Mouse (Mus musculus) brown adipose tissue, adult 24 weeks (tissue): ENCODE data around the gene Dnajc4. TPM values are rescaled to one million over a fixed set of nuclear protein-coding genes. Genes with fewer than 3 reads are reported as not detected.

Experiments used
- H3K27ac ChIP-seq: fragments of 200-500 bp; replicated peaks from 2 replicates; pipeline ENCODE4 v1.5.1; 2012; ENCODE audit warnings: low read depth, mild to moderate bottlenecking, low read length
- H3K4me1 ChIP-seq: fragments of 200-500 bp; 2 replicates; pipeline ENCODE4 v1.6.1; 2012; ENCODE audit warnings: low read length, mixed read lengths; ENCODE audit not compliant: control insufficient read depth, insufficient read depth, insufficient read length
- H3K4me3 ChIP-seq: fragments of 200-500 bp; 2 replicates; pipeline ENCODE4 v1.5.1; 2012; ENCODE audit warnings: low read depth, mild to moderate bottlenecking, low read length, moderate library complexity; ENCODE audit not compliant: insufficient read depth
- polyA plus RNA-seq: library from polyadenylated mRNA; stranded (reverse); fragments of >200 nt; gene quantifications from 2 replicates; pipeline ENCODE4 v1.2.4, GENCODE M21; 2012; ENCODE audit not compliant: missing spikeins, insufficient read depth, insufficient read length

The Dnajc4 gene
- polyA plus RNA-seq, 1 experiment = 70.0 TPM

DNA sequence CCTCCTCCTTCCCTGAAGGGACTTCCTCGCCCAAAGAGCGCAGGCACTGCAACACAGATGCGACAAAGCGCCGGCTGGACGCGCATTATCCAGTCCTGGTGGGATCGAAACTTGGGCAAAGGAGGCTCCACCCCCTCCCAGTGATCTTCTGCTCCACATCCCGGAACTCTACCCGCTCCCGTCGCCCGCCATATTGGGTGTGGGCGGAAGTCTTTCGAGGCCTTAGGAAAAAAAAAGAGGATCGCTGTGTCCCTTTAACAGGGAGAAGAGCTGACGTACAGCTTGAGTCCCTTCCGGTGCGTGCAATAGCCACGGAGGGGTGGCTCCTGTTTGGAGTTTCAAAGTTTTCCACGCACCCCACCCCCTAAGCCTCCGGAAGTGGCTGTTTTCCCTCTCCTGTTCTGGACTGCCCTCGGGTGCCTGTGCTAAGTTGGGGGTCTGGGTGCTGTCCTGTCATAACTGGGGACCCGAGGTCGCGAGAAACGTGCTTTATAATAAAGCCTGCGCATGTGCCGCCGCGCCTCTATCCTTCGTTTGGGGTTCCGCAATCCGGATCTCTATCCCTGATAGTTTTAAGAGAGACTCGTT is 40.9 kb downstream of the Dnajc4 start:
- peak overlapping the region; percentile 75 for H3K4me3 ChIP-seq
- peaks cover 10% of the 10 kb centered on the region for H3K4me1 ChIP-seq
- H3K27ac ChIP-seq = peak overlapping the region; percentile 94

DNA sequence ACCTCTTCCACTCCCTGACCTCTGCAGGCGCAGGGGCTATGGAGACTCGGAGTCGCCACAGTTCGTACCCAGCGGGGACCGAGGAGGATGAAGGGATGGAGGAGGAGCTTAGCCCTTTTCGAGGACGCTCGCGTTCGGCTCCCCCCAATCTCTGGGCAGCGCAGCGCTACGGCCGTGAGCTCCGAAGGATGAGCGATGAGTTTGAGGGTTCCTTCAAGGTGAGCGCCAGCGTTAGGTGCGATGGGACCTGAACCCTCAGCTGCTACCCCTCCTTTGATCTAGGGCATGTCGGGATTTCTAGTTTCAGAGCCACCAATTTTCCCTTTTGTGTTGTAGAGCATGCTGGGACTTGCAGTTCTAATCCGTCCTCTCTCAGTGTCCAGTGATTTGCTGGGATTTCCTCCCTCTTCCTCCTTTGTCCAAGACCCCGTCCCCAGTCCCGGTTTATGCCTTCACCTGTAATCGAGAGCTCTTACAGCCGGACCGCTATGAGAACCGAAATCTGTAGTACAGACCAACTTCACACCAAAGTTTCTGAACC is 41.7 kb downstream of the Dnajc4 start:
- Histone ChIP-seq H3K4me3 (peak overlapping the region; percentile 75), H3K4me1 (peaks cover 10% of the 10 kb centered on the region), H3K27ac (peak overlapping the region; percentile 84)

DNA sequence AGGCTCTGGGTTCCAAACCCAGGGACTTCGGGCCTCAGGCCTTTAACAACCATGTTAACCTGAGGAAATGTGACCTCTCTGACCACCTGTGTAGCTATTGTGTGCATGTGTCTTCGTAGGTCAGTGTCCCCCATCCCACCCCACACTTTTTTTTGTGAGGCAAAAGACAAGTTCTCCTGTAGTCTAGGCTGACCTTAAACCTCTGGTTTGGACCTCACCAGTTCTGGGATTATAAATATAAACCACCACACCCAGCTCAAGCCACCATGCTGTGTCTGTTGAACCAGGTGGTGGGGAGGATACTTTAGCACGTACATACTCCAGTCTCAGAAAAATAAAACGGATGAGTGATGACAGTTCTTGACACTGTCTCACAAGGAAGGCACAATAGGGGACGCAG is 42.4 kb downstream of the Dnajc4 start:
- H3K27ac ChIP-seq = no peak overlapping the region
- H3K4me3 ChIP-seq = peak overlapping the region; percentile 75; the same call in 1 of the 2 replicates
- H3K4me1 ChIP-seq = peaks cover 10% of the 10 kb centered on the region

DNA sequence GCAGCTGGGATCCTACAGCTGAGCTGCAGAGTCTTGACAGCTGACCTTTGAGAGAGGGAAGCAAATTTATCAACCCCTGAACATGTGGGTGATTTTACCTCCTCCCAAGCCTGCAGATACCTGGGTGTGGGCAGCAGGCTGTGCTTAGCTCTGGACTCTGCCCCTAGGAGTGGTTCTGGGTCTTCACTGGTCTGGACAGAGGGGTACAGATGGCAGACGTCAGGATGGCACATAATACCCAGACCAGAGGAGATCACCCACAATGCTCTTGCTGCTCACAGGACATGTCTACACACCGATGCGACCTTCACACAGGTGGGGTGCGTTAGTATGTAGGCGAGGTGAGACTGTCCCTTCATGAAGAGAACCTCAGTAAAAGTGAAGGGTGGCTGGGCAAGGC is 42.8 kb downstream of the Dnajc4 start:
- Histone ChIP-seq H3K4me3 (no peak overlapping the region), H3K4me1 (peaks cover 10% of the 10 kb centered on the region), H3K27ac (no peak overlapping the region)

DNA sequence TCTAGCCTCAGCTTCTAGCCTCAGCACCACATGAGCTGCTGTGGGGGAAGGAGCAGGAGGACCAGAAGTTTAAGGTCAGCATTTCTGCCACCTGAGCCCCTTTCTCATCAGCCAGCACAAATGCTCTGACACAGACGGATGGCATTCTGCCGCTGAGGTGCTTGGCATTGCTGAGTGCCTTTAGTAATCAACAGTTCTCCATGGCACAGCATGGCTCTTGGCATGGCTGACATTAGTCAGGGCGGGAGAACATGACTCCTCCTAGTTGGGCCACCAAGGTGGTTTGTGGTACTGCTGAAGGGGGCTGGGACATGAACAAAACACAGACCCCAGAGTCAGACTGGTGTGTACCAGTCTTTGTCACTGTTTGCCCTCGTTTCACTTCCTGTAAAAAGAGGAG is 44.2 kb downstream of the Dnajc4 start:
- H3K27ac ChIP-seq = no peak overlapping the region
- H3K4me3 ChIP-seq = no peak overlapping the region
- H3K4me1 ChIP-seq = peaks cover 8% of the 10 kb centered on the region

DNA sequence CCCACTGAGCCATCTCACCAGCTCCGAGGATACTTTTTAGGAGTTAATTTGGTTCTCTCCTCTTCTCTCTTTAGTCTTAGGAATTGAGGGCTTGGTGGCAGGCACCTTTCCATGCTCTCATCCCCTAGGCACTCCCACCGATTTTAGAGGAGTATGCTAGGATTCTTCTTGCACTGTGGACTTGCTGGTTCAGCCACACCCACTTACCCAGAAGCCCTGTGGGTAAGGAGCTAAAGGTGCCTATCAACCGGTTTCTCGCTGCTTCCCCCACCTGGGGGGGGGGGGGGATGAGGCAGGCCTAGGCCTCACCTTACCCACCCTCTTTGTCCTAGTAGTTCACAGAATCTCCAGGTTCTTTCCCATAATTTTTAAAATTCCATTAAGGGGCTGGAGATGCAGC is 44.6 kb downstream of the Dnajc4 start:
- Histone ChIP-seq H3K4me3 (no peak overlapping the region), H3K4me1 (peaks cover 4% of the 10 kb centered on the region), H3K27ac (no peak overlapping the region)

DNA sequence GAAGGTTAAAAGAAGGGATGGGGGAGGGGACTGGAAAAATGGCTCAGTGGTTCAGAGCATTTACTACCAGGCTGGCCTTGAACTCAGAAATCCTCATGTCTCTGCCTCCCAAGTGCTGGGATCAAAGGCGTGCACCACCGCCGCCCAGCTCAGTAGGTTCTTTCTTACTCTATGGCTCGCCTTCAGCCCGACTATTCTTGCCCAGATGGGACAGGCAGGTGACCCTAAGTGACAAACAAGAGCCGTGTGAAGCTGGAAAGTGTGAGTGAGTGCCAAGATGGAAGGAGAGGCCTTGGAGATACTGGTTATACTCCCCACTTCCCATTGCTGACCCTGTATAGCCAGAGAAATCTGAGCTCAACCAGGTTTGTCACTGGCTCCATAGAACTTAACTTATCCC is 48.7 kb downstream of the Dnajc4 start:
- H3K4me1 ChIP-seq = peaks cover 5% of the 10 kb centered on the region; the same call in 1 of the 2 replicates
- H3K4me3 ChIP-seq = no peak overlapping the region

DNA sequence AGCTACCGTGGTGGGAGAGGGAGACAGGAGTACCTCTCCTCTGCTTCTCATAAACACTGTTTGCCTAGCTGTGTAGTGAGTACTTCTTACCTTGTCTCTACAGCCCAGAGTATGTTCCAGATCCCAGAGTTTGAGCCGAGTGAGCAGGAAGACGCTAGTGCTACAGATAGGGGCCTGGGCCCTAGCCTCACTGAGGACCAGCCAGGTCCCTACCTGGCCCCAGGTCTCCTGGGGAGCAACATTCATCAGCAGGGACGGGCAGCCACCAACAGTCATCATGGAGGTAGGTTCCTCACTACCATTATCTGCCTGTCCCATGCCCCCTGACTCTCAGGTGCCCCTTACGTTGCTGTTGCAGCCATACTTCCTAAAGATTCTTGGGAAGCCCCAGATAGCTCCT is 49.6 kb downstream of the Dnajc4 start:
- H3K4me3 ChIP-seq = peak overlapping the region; percentile 70
- H3K4me1 ChIP-seq = peaks cover 5% of the 10 kb centered on the region; the same call in 1 of the 2 replicates
- H3K27ac ChIP-seq = peak overlapping the region; percentile 79

More for the DNA sequence above, 48.7 kb downstream of the Dnajc4 start:
- H3K27ac ChIP-seq = no peak overlapping the region

DNA sequence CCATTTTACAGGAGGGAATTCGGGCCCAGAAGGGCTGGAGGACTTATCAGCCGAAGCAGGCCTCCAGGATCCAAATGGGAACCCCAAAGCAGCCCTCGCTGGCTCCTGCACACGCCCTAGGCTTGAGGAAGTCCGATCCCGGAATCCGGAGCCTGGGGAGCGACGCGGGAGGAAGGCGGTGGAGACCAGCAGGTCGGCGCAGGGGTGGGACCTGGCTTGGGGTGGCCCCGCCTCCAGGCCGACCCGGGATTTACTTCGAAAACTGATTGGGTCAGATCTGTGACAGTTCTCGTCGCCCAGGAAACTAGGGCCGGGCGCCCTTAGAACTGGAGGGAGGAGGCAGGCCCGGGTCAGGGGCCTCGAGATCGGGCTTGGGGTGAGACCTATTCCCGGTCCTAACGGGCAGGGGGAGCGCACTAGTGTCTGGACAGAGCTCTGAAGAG is 50.1 kb downstream of the Dnajc4 start, which contains the start of gene Gpr137:
Gene Gpr137 (minus strand): TSS at position 232 of the 443 bp plus-strand sequence.
- H3K4me1 ChIP-seq = peaks cover 5% of the 10 kb centered on the region; the same call in 1 of the 2 replicates
- peak within 1 kb of the TSS; percentile 84 for H3K27ac ChIP-seq
- H3K4me3 ChIP-seq = peak within 1 kb of the TSS; percentile 82

DNA sequence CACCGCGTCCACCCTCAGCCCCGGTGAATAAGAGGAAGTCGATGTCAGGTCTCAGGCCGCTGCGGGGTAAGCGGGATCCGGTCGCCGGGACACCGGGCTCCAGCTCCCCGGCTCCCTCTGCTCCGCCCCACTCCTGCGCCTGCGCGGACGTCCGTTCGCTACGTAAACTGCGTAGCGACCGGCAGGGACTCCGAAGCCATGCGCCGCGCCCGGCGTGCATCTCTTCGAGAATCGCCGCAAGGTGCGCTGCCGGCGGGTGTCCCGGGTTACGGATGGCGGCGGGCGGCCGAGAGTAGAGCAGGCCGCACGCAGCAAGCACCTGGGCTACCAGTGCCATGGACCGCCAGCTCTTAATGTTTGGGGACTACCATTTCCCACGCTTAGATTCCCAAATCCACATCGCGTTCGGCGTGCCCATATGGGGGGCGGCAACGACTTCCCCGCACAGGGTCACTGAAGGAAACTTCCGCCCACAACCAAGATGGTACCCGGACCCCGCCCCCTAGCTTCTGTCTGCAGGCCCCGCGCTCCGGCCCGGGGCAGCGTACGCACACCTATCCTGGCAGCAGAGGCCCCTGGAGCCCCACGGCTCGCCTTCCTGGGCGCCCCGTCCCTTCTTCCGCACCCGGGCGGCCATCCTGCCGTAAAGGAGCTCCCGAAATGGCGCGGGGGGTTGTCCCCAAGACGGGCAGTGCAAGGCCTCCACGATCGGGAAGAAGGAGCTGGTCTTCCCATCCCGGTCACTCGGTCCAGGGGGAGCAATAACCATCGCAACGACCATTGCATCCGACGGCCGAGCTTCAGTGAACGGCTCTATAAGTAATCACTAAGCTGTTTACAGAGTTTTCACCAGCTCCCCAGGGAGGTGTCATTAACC is 50.8 kb downstream of the Dnajc4 start, which contains the start of gene Bad:
Gene Bad (plus strand): TSS at position 490 of the 877 bp plus-strand sequence.
- Histone ChIP-seq H3K4me1 (peaks cover 5% of the 10 kb centered on the region; the same call in 1 of the 2 replicates), H3K27ac (peak within 1 kb of the TSS; percentile 84), H3K4me3 (peak within 1 kb of the TSS; percentile 82)

DNA sequence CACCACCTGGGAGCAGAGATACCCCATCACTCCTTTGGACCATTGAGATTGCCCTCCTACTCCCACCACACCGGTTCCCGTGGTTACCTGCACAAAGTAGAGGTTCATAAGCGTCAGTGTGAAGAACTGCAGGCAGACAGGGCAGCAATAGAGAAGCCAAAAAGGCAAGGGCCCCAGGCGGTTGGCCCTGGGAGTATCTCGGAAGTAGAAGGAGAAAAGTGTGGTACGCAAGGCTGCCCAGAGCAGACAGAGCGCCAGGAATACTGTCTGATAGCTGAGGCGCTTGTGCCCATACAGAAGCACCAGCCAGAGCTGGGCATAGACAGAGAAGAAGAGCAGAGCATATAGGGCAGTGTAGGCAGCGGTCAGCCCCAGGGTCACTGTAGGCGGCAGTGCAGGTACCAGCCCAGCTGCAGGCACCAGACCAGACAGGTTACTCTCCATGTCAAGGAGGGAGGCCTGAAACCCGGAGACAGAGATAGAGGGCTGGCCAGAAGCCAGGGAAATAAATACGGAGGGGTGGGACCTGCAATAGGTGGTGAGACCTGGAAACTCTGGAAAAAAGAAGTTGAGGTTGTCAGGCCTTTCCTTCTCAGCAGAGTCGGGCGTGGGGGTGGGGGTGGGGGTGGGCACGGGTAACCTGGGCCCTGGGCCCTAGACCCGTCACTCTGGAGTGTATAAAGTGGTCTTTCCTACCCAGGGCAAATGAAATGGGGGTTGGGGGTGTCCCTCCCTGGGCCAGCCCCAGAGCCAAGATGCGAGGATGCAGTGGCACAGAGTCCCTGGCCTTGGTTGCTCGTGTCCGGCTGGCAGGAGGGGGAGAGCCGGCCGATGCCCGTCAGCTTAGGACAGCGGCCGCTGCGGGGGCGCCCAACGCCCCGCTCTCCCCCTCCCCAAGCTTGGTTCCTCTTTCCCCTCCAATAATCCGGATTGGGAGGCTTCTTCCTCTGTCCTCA is 51.7 kb downstream of the Dnajc4 start:
- Histone ChIP-seq H3K27ac (peak overlapping the region; percentile 72), H3K4me3 (peak overlapping the region; percentile 82), H3K4me1 (peaks cover 5% of the 10 kb centered on the region; the same call in 1 of the 2 replicates)

DNA sequence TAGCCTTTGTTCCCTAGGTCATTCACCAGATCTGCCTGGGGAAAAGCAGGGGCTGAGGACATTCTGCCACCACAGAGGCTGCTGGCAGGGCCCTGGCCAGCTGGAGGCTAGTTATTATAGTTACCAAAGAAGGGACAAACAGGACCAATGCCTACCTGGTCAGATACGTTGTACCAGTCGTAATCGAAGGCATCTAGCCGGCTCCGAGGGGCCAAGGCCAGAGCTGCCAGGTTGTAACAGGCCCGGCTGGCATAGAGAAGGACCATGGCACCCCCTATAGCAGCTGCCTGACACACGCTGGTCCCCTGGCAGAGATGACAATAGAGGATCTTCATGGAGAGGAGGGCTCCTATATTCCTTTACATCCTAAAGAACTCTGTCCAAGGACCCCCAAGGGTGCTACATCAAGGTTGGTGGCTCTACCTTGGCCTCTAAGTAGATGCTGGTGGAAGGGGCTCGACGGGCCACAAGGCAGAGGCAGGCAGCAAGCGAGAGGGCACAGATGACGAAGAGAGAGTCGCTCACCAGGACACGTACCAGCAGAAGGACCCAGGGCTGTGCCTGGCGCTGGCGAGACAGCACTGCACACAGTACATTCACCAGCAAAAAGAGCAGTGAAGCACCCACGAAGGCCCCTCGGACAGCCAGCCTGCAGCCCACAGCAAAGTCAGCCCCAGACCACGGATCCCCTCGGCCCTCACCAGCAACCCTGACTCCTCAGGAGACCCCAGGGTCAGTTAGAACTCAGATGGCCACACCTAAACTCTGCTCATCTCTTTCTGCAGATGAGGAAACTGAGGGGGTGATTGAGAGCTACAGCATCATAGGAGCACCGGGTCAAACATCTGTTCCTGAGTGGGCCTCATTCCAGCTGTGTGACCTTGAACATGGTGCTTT is 53.0 kb downstream of the Dnajc4 start:
- no peak overlapping the region for H3K4me3 ChIP-seq

More for the DNA sequence above, 53.0 kb downstream of the Dnajc4 start:
- no peak overlapping the region for H3K27ac ChIP-seq
- H3K4me1 ChIP-seq = peaks cover 5% of the 10 kb centered on the region; the same call in 1 of the 2 replicates
